Mouse (Mus musculus) MEL (cell line): Measurements from ENCODE around the gene Numbl. TPM values are rescaled to one million over a fixed set of nuclear protein-coding genes. Genes with fewer than 3 reads are reported as not detected.
A peak's percentile ranks its signal among the peaks of the same experiment; 100 is the strongest.

Experiments used
- DNase-seq: peaks from one replicate; pipeline ENCODE4 v3.0.0; 2011; ENCODE audit warnings: low read depth, low spot score
- H3K27ac ChIP-seq: 2 replicates; pipeline ENCODE4 v1.5.1; 2012; ENCODE audit warnings: low read depth, mild to moderate bottlenecking, control low read depth, low read length, moderate library complexity; ENCODE audit not compliant: control insufficient read depth
- H3K27me3 ChIP-seq, 2 experiments: fragments of 150-350 bp in 1 of 2; sonication (generic) in 1 of 2; 2 replicates each; pipeline ENCODE4 v1.6.1; 2012; ENCODE audit warnings: low read length in 2 of 2, mild to moderate bottlenecking in 2 of 2, improper control_type of control experiment in 1 of 2, moderate library complexity in 1 of 2; ENCODE audit not compliant: insufficient read depth in 2 of 2, control insufficient read depth in 1 of 2
- H3K36me3 ChIP-seq, 2 experiments: 2 replicates each; pipeline ENCODE4 v1.6.1; 2012 to 2014; ENCODE audit warnings: low read length in 2 of 2, improper control_type of control experiment in 1 of 2, inconsistent platforms in 1 of 2, mild to moderate bottlenecking in 1 of 2; ENCODE audit not compliant: insufficient read depth in 2 of 2, control insufficient read depth in 1 of 2
- H3K4me1 ChIP-seq, 2 experiments: fragments of 150-350 bp in 1 of 2; sonication (generic) in 1 of 2; 2 replicates each; pipeline ENCODE4 v1.6.1; 2012; ENCODE audit warnings: low read length in 2 of 2, improper control_type of control experiment in 1 of 2, mild to moderate bottlenecking in 1 of 2; ENCODE audit not compliant: insufficient read depth in 2 of 2, control insufficient read depth in 1 of 2
- H3K4me3 ChIP-seq, 2 experiments: fragments of 150-350 bp in 1 of 2; sonication (generic) in 1 of 2; 2 replicates each; pipeline ENCODE4 v1.5.1; 2012; ENCODE audit warnings: low read depth in 2 of 2, low read length in 2 of 2, mild to moderate bottlenecking in 2 of 2, moderate library complexity in 2 of 2, control low read depth in 1 of 2, improper control_type of control experiment in 1 of 2; ENCODE audit not compliant: control insufficient read depth in 1 of 2, insufficient read depth in 1 of 2
- H3K79me2 ChIP-seq: 2 replicates; pipeline ENCODE4 v1.6.1; 2012; ENCODE audit warnings: mild to moderate bottlenecking, low read length, moderate library complexity; ENCODE audit not compliant: control insufficient read depth, poor library complexity, insufficient read depth
- H3K9ac ChIP-seq: 2 replicates; pipeline ENCODE4 v1.6.1; 2012; ENCODE audit warnings: low read depth, mild to moderate bottlenecking, control low read depth, low read length, moderate library complexity; ENCODE audit not compliant: control insufficient read depth, poor library complexity, severe bottlenecking
- H3K9me3 ChIP-seq: fragments of 150-350 bp; sonication (generic); replicated peaks from 2 replicates; pipeline ENCODE4 v1.6.1; 2012; ENCODE audit warnings: mild to moderate bottlenecking, low read length, improper control_type of control experiment, moderate library complexity; ENCODE audit not compliant: insufficient read depth
- BHLHE40 ChIP-seq: IDR thresholded peaks from 2 replicates; pipeline ENCODE4 v1.6.1; 2012; ENCODE audit warnings: low read depth, mild to moderate bottlenecking, inconsistent platforms, low read length, improper control_type of control experiment, borderline replicate concordance
- CHD2 ChIP-seq: IDR thresholded peaks from 2 replicates; pipeline ENCODE4 v1.6.1; 2011; ENCODE audit warnings: low read length, improper control_type of control experiment
- CTCF ChIP-seq, 3 experiments: IDR thresholded peaks in 2 of 3; conservative IDR thresholded peaks in 1 of 3; 2 replicates each; pipeline ENCODE4 v1.5.1; 2011 to 2012; ENCODE audit warnings: low read length in 3 of 3, low read depth in 2 of 3, mild to moderate bottlenecking in 2 of 3, improper control_type of control experiment in 1 of 3, inconsistent platforms in 1 of 3, mixed read lengths in 1 of 3, moderate library complexity in 1 of 3; ENCODE audit not compliant: control insufficient read depth in 1 of 3, insufficient read depth in 1 of 3, poor library complexity in 1 of 3, severe bottlenecking in 1 of 3
- ELF1 ChIP-seq: IDR thresholded peaks from 2 replicates; pipeline ENCODE4 v1.6.1; 2014; ENCODE audit warnings: low read depth, mild to moderate bottlenecking, inconsistent platforms, low read length, improper control_type of control experiment, moderate library complexity
- GABPA ChIP-seq: IDR thresholded peaks from 2 replicates; pipeline ENCODE4 v1.6.1; 2012; ENCODE audit warnings: low read depth, mild to moderate bottlenecking, inconsistent platforms, low read length, improper control_type of control experiment, moderate library complexity
- GATA1 ChIP-seq: IDR thresholded peaks from 2 replicates; pipeline ENCODE4 v1.6.1; 2011; ENCODE audit warnings: low read depth, low read length, improper control_type of control experiment
- HCFC1 ChIP-seq: IDR thresholded peaks from 2 replicates; pipeline ENCODE4 v1.6.1; 2012; ENCODE audit warnings: low read depth, mild to moderate bottlenecking, inconsistent platforms, low read length, improper control_type of control experiment, moderate library complexity
- MAFK ChIP-seq: IDR thresholded peaks from 2 replicates; pipeline ENCODE4 v1.6.1; 2011; ENCODE audit warnings: low read depth, mild to moderate bottlenecking, low read length, improper control_type of control experiment, borderline replicate concordance
- MEF2A ChIP-seq: IDR thresholded peaks from 2 replicates; pipeline ENCODE4 v1.6.1; 2014; ENCODE audit warnings: low read depth, mild to moderate bottlenecking, inconsistent platforms, low read length, improper control_type of control experiment; ENCODE audit not compliant: poor library complexity, insufficient replicate concordance, severe bottlenecking; ENCODE audit errors: extremely low read depth
- MYC ChIP-seq: IDR thresholded peaks from 2 replicates; pipeline ENCODE4 v1.6.1; 2011; ENCODE audit warnings: low read depth, mild to moderate bottlenecking, low read length, improper control_type of control experiment, moderate library complexity
- NELFE ChIP-seq: IDR thresholded peaks from 2 replicates; pipeline ENCODE4 v1.6.1; 2011; ENCODE audit warnings: low read depth, low read length, improper control_type of control experiment
- NRF1 ChIP-seq: IDR thresholded peaks from 2 replicates; pipeline ENCODE4 v1.6.1; 2014; ENCODE audit warnings: low read depth, mild to moderate bottlenecking, inconsistent platforms, low read length, improper control_type of control experiment, moderate library complexity; ENCODE audit not compliant: poor library complexity, insufficient read depth, severe bottlenecking
- POLR2A ChIP-seq, 2 experiments: IDR thresholded peaks; 2 replicates each; pipeline ENCODE4 v1.6.1; 2011 to 2012; ENCODE audit warnings: low read length in 2 of 2, mild to moderate bottlenecking in 2 of 2, control low read depth in 1 of 2, improper control_type of control experiment in 1 of 2, low read depth in 1 of 2, moderate library complexity in 1 of 2; ENCODE audit not compliant: control insufficient read depth in 1 of 2, insufficient read depth in 1 of 2, poor library complexity in 1 of 2
- RAD21 ChIP-seq: IDR thresholded peaks from 2 replicates; pipeline ENCODE4 v1.6.1; 2011; ENCODE audit warnings: mild to moderate bottlenecking, low read depth, low read length, improper control_type of control experiment
- RCOR1 ChIP-seq: IDR thresholded peaks from 2 replicates; pipeline ENCODE4 v1.6.1; 2012; ENCODE audit warnings: low read depth, mild to moderate bottlenecking, inconsistent platforms, low read length, improper control_type of control experiment
- SMC3 ChIP-seq: IDR thresholded peaks from 2 replicates; pipeline ENCODE4 v1.6.1; 2011; ENCODE audit warnings: low read depth, low read length, improper control_type of control experiment
- TAL1 ChIP-seq: IDR thresholded peaks from 2 replicates; pipeline ENCODE4 v1.6.1; 2012; ENCODE audit warnings: mild to moderate bottlenecking, inconsistent platforms, low read length, moderate library complexity, mixed read lengths
- TCF12 ChIP-seq: IDR thresholded peaks from 2 replicates; pipeline ENCODE4 v1.6.1; 2014; ENCODE audit warnings: low read depth, mild to moderate bottlenecking, inconsistent platforms, low read length, improper control_type of control experiment, moderate library complexity
- USF1 ChIP-seq: IDR thresholded peaks from 2 replicates; pipeline ENCODE4 v1.6.1; 2014; ENCODE audit warnings: low read depth, mild to moderate bottlenecking, inconsistent platforms, low read length, improper control_type of control experiment, moderate library complexity
- USF2 ChIP-seq, 2 experiments: IDR thresholded peaks; 2 replicates each; pipeline ENCODE4 v1.6.1; 2011 to 2012; ENCODE audit warnings: improper control_type of control experiment in 2 of 2, low read length in 2 of 2, borderline replicate concordance in 1 of 2, inconsistent platforms in 1 of 2, low read depth in 1 of 2, mild to moderate bottlenecking in 1 of 2; ENCODE audit not compliant: insufficient read depth in 1 of 2
- ZC3H11A ChIP-seq: IDR thresholded peaks from 2 replicates; pipeline ENCODE4 v1.6.1; 2012; ENCODE audit warnings: low read depth, mild to moderate bottlenecking, inconsistent platforms, low read length, improper control_type of control experiment
- ZKSCAN1 ChIP-seq: IDR thresholded peaks from 2 replicates; pipeline ENCODE4 v1.6.1; 2012; ENCODE audit warnings: low read depth, mild to moderate bottlenecking, inconsistent platforms, low read length, improper control_type of control experiment, moderate library complexity
- ZMIZ1 ChIP-seq: IDR thresholded peaks from 2 replicates; pipeline ENCODE4 v1.6.1; 2012; ENCODE audit warnings: low read depth, mild to moderate bottlenecking, inconsistent platforms, low read length, improper control_type of control experiment, moderate library complexity
- polyA plus RNA-seq, 2 experiments: library from polyadenylated mRNA; stranded (reverse) in 1 of 2; unstranded in 1 of 2; fragments of >175 nt in 1 of 2; fragments of >200 nt in 1 of 2; gene quantifications; 2 replicates each; pipeline versions ENCODE4 v1.2.1 to v1.2.4; 2012; ENCODE audit warnings: low replicate concordance in 2 of 2, low read depth in 1 of 2; ENCODE audit not compliant: insufficient read length in 2 of 2, insufficient read depth in 1 of 2, missing spikeins in 1 of 2
- total RNA-seq: library from RNA; depleted of rRNA; stranded (reverse); fragments of 300-350 nt; gene quantifications from 2 replicates; pipeline ENCODE4 v1.2.3, GENCODE M21; 2012

Numbl gene
- total and polyA plus RNA-seq, 3 experiments: 2.2 to 10.6 TPM; not detected in 1

DNA sequence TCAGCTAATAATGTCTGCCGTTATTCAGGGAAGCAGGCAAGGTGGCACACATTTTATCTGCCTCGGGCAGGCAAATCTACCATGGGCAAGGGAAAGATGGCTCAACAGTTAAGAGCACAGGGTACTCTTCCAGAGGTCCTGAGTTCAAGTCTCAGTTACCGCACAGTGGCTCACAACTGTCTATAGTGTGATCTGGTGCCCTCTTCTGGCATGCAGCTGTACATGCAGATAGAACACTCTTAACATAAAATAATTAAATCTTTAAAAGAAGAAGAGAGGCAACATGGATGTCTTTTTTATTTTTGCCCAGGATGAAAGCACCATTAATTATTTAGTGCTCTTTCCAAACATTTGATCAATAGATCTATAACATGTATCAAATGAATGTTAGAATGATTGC, 19.0 kb downstream of the Numbl start:
- no peak overlapping the region for H3K4me3 ChIP-seq
- no peaks in the 10 kb centered on the region for H3K79me2 ChIP-seq
- TF ChIP-seq HCFC1: no peak
- no peak for TF ChIP-seq POLR2A (IDR thresholded peaks at IDR 0.05; ENCODE audit: control insufficient read depth in 1 of 2, insufficient read depth in 1 of 2, low read depth in 1 of 2, low read length in 2 of 2, poor library complexity in 1 of 2)
- peak; percentile 57 to 78 (median 64) for TF ChIP-seq CTCF (IDR thresholded peaks at IDR 0.05 in 2 of 3, conservative IDR thresholded peaks at IDR 0.05 in 1 of 3; ENCODE audit: control insufficient read depth in 1 of 3, insufficient read depth in 1 of 3, low read depth in 2 of 3, low read length in 3 of 3, poor library complexity in 1 of 3, severe bottlenecking in 1 of 3)
- no peak for TF ChIP-seq ZKSCAN1
- no peak for TF ChIP-seq RCOR1
- TF ChIP-seq NRF1: no peak
- TF ChIP-seq ELF1: no peak
- no peak for TF ChIP-seq BHLHE40
- TF ChIP-seq ZC3H11A: peak; percentile 71
- TF ChIP-seq ZMIZ1: no peak
- no peak for TF ChIP-seq MYC
- TF ChIP-seq CHD2: no peak
- no peak for TF ChIP-seq GABPA
- peak; percentile 69 for TF ChIP-seq RAD21
- TF ChIP-seq TCF12: no peak
- no peak for TF ChIP-seq USF2 (IDR thresholded peaks at IDR 0.05; ENCODE audit: borderline replicate concordance in 1 of 2, insufficient read depth in 1 of 2, low read depth in 1 of 2, low read length in 2 of 2)
- TF ChIP-seq SMC3: peak; percentile 74
- TF ChIP-seq USF1: no peak
- no peak for TF ChIP-seq NELFE
- no peak for TF ChIP-seq MEF2A
- TF ChIP-seq TAL1: no peak
- TF ChIP-seq MAFK: no peak
- no peak for TF ChIP-seq GATA1
- no peaks in the 10 kb centered on the region for H3K9me3 ChIP-seq
- no peaks in the 10 kb centered on the region for H3K4me1 ChIP-seq
- no peaks in the 10 kb centered on the region for H3K36me3 ChIP-seq
- H3K9ac ChIP-seq: no peak overlapping the region
- H3K27ac ChIP-seq: no peak overlapping the region
- DNase-seq: peak; percentile 58
- no peaks in the 10 kb centered on the region for H3K27me3 ChIP-seq
